Mouse (Mus musculus): ENCODE data around the gene Atp8a2.

Gene Atp8a2

DNA sequence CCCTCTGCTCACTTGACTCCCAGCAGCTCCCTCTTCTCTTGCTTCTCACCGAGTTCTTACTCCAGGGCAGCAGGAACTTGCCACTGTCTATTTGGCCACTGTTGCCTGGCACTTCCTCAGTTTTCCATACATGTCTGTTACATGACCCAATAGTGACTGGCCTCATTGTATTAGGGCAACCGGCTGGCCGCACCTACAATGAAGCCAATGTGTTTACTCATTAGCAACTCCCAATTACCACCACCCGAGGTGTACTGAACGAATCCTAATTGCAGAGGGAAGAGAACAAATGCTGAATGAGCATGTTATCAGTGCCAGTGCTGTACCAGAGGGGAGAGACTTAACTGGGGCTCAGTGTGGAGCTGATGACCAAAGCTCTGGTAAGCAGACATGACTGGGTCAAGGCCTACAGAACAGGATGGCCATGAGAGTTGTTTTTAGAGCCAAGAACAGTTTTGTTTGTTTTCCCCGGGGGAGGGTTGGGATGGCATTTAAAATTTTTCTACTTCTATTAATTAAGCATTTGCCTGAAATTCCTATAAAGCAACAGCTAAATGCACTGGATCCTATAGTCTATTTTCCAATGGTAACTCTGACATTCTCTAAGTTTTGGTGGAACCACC lies 524.0 kb downstream of the Atp8a2 start:
- no peak for DNase-seq (ENCODE audit: extremely low read depth, insufficient read length, low spot score)

DNA sequence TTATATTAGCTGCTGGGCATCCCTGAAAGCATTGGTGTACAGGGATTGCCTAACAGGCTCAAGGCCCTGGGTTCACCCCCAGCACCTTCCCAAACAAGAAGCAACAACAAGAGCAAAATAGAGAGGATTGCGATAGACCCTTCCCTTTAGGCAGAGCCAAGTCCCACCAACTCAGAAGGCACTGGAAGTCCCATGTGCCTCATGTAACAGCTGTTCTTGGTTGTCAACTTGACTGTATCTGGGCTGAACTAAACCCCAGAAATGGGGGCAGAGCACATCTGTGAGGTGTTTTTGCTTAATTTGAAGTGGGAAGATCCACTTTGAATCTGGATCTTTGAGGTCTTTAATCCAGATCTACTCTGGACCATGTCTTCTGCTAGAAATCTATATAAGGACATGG lies 539.9 kb downstream of the Atp8a2 start:
- DNase-seq (ENCODE audit: extremely low read depth, insufficient read length, low spot score) = no peak

DNA sequence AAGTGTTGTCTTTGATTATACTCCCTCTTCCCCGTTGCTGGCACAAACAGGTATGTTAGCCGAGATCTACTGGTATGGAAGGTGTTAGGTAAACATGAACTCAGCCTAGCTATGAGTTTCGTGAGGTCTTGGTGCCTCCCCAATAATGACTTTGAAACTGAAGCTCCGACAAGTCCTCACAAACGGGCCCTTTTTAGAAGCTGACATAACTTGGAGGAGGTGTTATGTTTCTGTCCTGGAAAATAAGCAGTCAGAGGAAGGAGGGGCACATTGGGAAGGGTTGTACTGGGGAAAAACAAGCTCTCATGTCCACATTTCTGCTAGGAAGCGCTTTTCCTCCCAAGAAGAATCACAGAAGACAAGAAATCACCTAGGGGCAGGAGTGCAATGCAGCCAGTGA lies 540.4 kb downstream of the Atp8a2 start:
- DNase-seq (ENCODE audit: extremely low read depth, insufficient read length, low spot score) = no peak

GRCm38 (mm10) chr14:59649337-59649736 lies 547.6 kb downstream of the Atp8a2 start:
- no peak for DNase-seq (ENCODE audit: extremely low read depth, insufficient read length, low spot score)

DNA sequence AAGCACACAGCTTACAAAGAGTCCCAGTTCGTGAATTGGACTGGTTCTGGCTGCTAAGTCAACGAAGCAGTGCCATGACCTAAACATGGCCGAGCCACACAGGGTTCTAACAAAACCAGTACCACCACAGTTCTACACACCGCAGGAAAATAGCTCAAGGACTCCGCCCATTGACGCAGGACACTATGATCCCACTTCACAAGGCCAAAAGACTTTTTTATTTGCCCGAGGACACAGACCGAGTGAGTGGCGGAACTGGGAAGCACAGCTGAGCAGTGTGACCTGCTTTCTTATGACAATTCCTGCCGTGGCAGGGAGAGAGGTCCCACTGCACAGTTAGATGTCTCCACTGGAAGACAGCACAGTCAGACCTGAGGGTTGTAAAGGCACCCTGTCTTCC lies 548.4 kb downstream of the Atp8a2 start:
- no peak for DNase-seq (ENCODE audit: extremely low read depth, insufficient read length, low spot score)

DNA sequence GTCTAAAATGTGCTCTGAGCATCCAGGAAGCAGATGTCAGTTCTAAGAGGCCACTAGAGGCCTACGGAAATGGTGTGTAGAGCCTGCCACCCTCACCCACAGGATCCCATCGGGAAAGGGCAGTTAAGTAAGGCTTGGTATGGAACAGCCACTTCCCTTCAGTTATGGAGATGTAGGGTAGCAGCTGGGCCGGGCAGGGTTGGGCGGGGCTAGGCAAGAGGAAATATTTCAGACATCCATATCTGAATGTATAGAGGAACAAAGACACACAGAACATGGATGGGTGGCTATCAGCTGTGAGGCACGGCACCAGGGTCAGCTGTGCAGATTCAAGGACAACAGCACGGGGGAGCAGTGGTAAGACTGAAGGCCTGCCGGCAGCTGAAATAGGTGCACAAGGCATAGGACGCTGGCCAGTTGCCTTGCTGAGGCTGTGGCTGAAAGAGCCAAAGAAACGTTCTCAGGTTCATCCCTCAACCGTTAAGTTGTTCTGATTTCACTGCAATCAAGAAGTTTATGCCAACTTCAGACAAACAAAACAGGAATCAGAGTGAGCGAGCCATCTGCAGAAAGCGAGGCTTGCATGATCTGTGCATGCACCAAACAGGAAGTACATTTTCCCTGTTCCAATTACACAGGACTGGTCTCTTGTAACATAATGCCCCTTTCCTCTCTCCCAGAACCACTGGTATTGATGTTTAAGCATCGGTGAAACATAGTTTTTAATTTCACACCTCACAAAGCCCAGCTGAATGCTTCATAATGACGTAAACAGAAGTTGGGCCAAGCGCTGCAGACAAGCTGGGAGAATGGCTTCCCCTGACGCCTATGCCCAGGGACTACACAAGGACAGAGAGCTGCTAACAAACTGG lies 549.9 kb downstream of the Atp8a2 start:
- DNase-seq (ENCODE audit: extremely low read depth, insufficient read length, low spot score) = no peak

GRCm38 (mm10) chr14:59644896-59645295 lies 552.1 kb downstream of the Atp8a2 start:
- no peak for DNase-seq (ENCODE audit: extremely low read depth, insufficient read length, low spot score)

DNA sequence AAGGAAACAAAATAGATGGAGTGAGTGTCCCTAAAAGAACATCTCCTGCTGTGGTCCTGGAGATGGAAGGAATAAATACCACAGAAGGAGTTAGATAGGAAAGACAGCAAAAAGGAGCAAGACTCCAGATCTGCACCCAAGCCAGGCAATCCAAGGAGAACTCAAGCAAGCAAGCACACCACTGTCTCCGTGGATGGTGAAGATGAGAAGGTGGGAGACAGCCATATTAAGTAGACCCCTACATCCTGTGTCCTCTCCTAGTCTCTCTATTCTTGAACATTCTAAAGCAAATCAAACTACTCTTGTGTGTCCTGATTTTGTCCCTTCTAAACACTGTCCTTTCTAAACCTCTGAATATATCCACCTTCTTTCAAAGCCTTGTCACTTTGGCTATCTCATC lies 552.8 kb downstream of the Atp8a2 start:
- DNase-seq (ENCODE audit: extremely low read depth, insufficient read length, low spot score) = no peak

GRCm38 (mm10) chr14:59643582-59643981 lies 553.4 kb downstream of the Atp8a2 start:
- DNase-seq (ENCODE audit: extremely low read depth, insufficient read length, low spot score) = no peak

GRCm38 (mm10) chr14:59641856-59642255 lies 555.1 kb downstream of the Atp8a2 start:
- DNase-seq (ENCODE audit: extremely low read depth, insufficient read length, low spot score) = no peak

DNA sequence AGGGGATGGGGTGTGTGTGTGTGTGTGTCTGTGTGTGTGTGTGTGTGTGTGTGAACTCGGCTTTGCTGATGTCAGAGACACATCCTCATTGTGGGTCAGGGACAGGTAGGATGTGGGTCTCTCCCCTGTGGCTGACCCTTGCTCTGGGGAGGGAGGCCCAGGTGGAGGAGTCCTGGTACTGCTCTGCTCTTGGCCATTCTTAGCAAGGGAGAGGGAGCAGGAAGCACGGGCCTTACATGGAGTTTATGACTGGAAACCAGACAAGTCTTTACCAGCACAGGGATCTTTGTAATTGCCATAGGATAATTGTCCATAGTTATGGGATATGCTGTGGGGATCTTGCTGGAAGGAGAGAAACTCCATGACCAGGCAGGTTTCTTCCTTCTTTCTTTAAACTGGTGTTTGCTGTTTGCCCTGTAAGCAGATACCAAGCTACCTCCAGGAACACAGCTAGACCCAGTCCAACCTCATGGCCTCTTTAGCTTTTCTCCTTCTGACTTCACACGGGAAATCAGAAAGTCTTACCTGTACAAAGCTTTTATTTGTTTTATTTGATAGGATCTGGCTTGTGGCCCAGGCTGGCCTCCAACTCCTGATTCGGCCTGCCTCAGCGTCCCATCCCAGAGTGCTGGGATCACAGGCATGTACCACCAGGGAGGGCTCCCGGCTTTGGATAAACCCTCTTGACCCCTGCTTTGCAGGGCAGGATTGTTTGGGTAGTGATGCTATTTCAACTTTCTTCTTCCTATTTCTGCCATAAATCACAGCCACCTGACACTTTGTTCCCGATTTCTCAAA lies 557.9 kb downstream of the Atp8a2 start:
- no peak for DNase-seq (ENCODE audit: extremely low read depth, insufficient read length, low spot score)

GRCm38 (mm10) chr14:59633988-59634387 lies 563.0 kb downstream of the Atp8a2 start:
- DNase-seq (ENCODE audit: extremely low read depth, insufficient read length, low spot score) = no peak

DNA sequence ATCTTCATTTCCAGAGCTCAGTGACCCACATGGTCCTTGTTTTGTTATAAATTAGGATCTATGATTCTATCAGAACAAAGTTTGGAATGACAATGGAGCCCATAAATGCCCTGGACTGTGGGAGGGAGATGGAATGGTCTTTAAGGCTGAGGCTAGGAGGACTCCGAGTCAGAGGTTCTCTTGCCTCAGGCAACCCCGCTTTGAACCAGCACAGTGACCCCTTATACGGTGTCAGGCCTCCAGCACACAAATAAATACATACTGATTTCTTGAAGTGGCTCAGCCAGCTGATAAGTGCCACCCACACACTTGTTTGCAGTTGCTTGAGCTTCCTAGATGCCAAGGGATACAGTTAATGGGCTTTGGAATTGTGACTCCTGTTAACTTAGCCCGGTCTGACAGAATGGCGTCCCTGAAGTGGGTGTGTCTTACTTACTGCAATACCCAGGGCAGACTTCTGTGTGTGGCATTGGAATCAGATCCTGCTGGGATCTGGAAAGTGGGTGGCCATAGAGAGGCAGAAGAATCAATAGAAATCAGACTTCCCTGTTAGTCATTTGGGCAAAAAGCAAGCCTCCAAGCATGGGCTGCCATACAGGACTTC lies 563.6 kb downstream of the Atp8a2 start:
- no peak for DNase-seq (ENCODE audit: extremely low read depth, insufficient read length, low spot score)

GRCm38 (mm10) chr14:59632067-59632466 lies 564.9 kb downstream of the Atp8a2 start:
- no peak for DNase-seq (ENCODE audit: extremely low read depth, insufficient read length, low spot score)

DNA sequence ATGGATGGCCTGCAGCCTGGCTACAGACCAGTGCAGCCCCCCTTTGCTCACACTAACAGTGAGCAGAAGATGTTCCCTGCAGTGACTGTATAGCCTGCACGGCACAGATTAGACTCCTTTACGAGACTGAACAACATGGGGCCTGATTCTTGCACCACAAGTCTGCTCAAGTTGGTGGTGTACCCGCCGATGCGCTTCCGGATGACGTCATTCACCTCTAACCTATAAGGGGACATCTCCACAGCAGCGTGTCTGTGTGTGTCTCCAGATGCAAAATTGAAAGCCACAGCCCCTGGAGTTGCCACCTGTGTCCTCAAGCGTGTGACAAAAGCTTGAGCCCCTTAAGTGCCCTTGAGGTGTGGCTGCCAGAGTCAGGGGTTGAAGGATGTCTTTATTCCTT lies 566.9 kb downstream of the Atp8a2 start:
- DNase-seq (ENCODE audit: extremely low read depth, insufficient read length, low spot score) = no peak

GRCm38 (mm10) chr14:59629308-59629707 lies 567.7 kb downstream of the Atp8a2 start:
- no peak for DNase-seq (ENCODE audit: extremely low read depth, insufficient read length, low spot score)

GRCm38 (mm10) chr14:59627823-59628222 lies 569.2 kb downstream of the Atp8a2 start:
- DNase-seq (ENCODE audit: extremely low read depth, insufficient read length, low spot score) = no peak

GRCm38 (mm10) chr14:59627142-59627680 lies 569.8 kb downstream of the Atp8a2 start:
- DNase-seq (ENCODE audit: extremely low read depth, insufficient read length, low spot score) = no peak

GRCm38 (mm10) chr14:59626711-59627110 lies 570.3 kb downstream of the Atp8a2 start:
- no peak for DNase-seq (ENCODE audit: extremely low read depth, insufficient read length, low spot score)

GRCm38 (mm10) chr14:59625806-59626364 lies 571.1 kb downstream of the Atp8a2 start:
- DNase-seq (ENCODE audit: extremely low read depth, insufficient read length, low spot score) = no peak
